Mouse (Mus musculus) embryo, embryonic 11 days (tissue): Measurements from ENCODE around the gene Tut7.
A peak's percentile ranks its signal among the peaks of the same experiment; 100 is the strongest.
"Not testable (repeated sequence)": the region's sequence is repeated elsewhere in the genome, so short reads cannot be mapped to it uniquely, and the experiment has no call there.

Experiments
- DNase-seq: peaks from one replicate; pipeline ENCODE4 v3.0.0-alpha.2; 2015

The Tut7 gene

GRCm38 (mm10) chr13:59832454-59832853 is 9.5 kb upstream of the Tut7 start:
- DNase-seq = no peak

- DNase-seq = no peak
These were observed 3.0 kb upstream of the Tut7 start for GRCm38 (mm10) chr13:59825966-59826365.

- no peak for DNase-seq
These were observed 2.1 kb downstream of the Tut7 start for GRCm38 (mm10) chr13:59820836-59821235.

GRCm38 (mm10) chr13:59820114-59820513 is 2.8 kb downstream of the Tut7 start:
- no peak for DNase-seq

- DNase-seq = no peak
These were observed 5.6 kb downstream of the Tut7 start for GRCm38 (mm10) chr13:59817352-59817751.

- no peak for DNase-seq
These were observed 8.8 kb downstream of the Tut7 start for GRCm38 (mm10) chr13:59814109-59814591.

GRCm38 (mm10) chr13:59811581-59811980 is 11.4 kb downstream of the Tut7 start:
- no peak for DNase-seq

GRCm38 (mm10) chr13:59801000-59801399 is 21.9 kb downstream of the Tut7 start:
- DNase-seq = no peak

GRCm38 (mm10) chr13:59800077-59800476 is 22.9 kb downstream of the Tut7 start:
- no peak for DNase-seq

- no peak for DNase-seq
These were observed 24.6 kb downstream of the Tut7 start for GRCm38 (mm10) chr13:59798306-59798705.

GRCm38 (mm10) chr13:59796466-59796848 is 26.5 kb downstream of the Tut7 start:
- DNase-seq = no peak

- no peak for DNase-seq
These were observed 27.0 kb downstream of the Tut7 start for GRCm38 (mm10) chr13:59795807-59796465.

GRCm38 (mm10) chr13:59794786-59795185 is 28.2 kb downstream of the Tut7 start:
- no peak for DNase-seq

GRCm38 (mm10) chr13:59782145-59782544 is 40.8 kb downstream of the Tut7 start, which contains the start of gene Gm49354:
Gene Gm49354, minus strand, starts transcription at chr13:59782245.
- DNase-seq = no peak

- DNase-seq = not testable (repeated sequence)
These were observed 43.1 kb downstream of the Tut7 start for GRCm38 (mm10) chr13:59779744-59780264.

GRCm38 (mm10) chr13:59779213-59779612 is 43.7 kb downstream of the Tut7 start:
- DNase-seq = no peak

- no peak for DNase-seq
These were observed 47.8 kb downstream of the Tut7 start for GRCm38 (mm10) chr13:59775168-59775567.

- no peak for DNase-seq
These were observed 51.7 kb downstream of the Tut7 start for GRCm38 (mm10) chr13:59771257-59771656.

GRCm38 (mm10) chr13:59770847-59771246 is 52.1 kb downstream of the Tut7 start:
- no peak for DNase-seq

- DNase-seq = peak; percentile 95
These were observed 52.8 kb downstream of the Tut7 start for GRCm38 (mm10) chr13:59770164-59770562.

GRCm38 (mm10) chr13:59769296-59770163 is 53.4 kb downstream of the Tut7 start, which contains the start of gene Isca1:
Gene Isca1, minus strand, starts transcription at chr13:59769810.
- peak; percentile 98 for DNase-seq

GRCm38 (mm10) chr13:59768531-59768930 is 54.4 kb downstream of the Tut7 start:
- DNase-seq = no peak

GRCm38 (mm10) chr13:59766786-59767515 is 56.0 kb downstream of the Tut7 start:
- DNase-seq = no peak
